Mouse (Mus musculus): Measurements from ENCODE around the gene Tctex1d4. TPM values are rescaled to one million over a fixed set of nuclear protein-coding genes. Genes with fewer than 3 reads are reported as not detected.

Gene Tctex1d4
- total and polyA plus RNA-seq, 2 experiments from 2014 or later: 1.2 to 5.8 TPM

- ATAC-seq (ENCODE audit: low FRiP score) (no peak), DNase-seq (ENCODE audit: low spot score) (no peak)
- Histone ChIP-seq H3K4me1 (ENCODE audit: insufficient read depth, low read length) (no peaks in the 10 kb centered on the region), H3K27ac (ENCODE audit: low read depth, low read length) (no peak overlapping the region), H3K4me3 (ENCODE audit: low read depth, low read length) (no peak overlapping the region), H3K9ac (replicated peaks; ENCODE audit: low read length, poor library complexity, severe bottlenecking) (no peak overlapping the region), H3K27me3 (ENCODE audit: insufficient read depth, low read length) (no peaks in the 10 kb centered on the region), H3K36me3 (ENCODE audit: insufficient read depth, low read length) (peaks cover 48% of the 10 kb centered on the region), H3K4me2 (ENCODE audit: low read depth, low read length, poor library complexity, severe bottlenecking) (no peak overlapping the region), H3K9me3 (ENCODE audit: low read length) (no peaks in the 10 kb centered on the region)
- 57% methylated on average over 1 of the region's 1 CpGs for WGBS
- TF ChIP-seq CTCF (IDR thresholded peaks at IDR 0.05): peak; percentile 31
Observed at GRCm38 (mm10) chr4:117113237-117113636, 13.4 kb upstream of the Tctex1d4 start.

GRCm38 (mm10) chr4:117115592-117115991 lies 11.0 kb upstream of the Tctex1d4 start:
- DNase-seq (ENCODE audit: low spot score) (no peak), ATAC-seq (ENCODE audit: low FRiP score) (no peak)
- no peak for TF ChIP-seq CTCF (IDR thresholded peaks at IDR 0.05)
- no peak overlapping the region for H3K4me2 ChIP-seq (ENCODE audit: low read depth, low read length, poor library complexity, severe bottlenecking)
- no peak overlapping the region for H3K9ac ChIP-seq (replicated peaks; ENCODE audit: low read length, poor library complexity, severe bottlenecking)
- no peaks in the 10 kb centered on the region for H3K27me3 ChIP-seq (ENCODE audit: insufficient read depth, low read length)
- peaks cover 25% of the 10 kb centered on the region for H3K36me3 ChIP-seq (ENCODE audit: insufficient read depth, low read length)
- H3K9me3 ChIP-seq (ENCODE audit: low read length): no peaks in the 10 kb centered on the region
- no peaks in the 10 kb centered on the region for H3K4me1 ChIP-seq (ENCODE audit: insufficient read depth, low read length)
- no peak overlapping the region for H3K27ac ChIP-seq (ENCODE audit: low read depth, low read length)
- no peak overlapping the region for H3K4me3 ChIP-seq (ENCODE audit: low read depth, low read length)
- WGBS: 82% methylated on average over 5 of the region's 5 CpGs

- Histone ChIP-seq H3K27ac (ENCODE audit: low read depth, low read length) (no peak overlapping the region), H3K4me2 (ENCODE audit: low read depth, low read length, poor library complexity, severe bottlenecking) (no peak overlapping the region), H3K27me3 (ENCODE audit: insufficient read depth, low read length) (no peaks in the 10 kb centered on the region), H3K4me3 (ENCODE audit: low read depth, low read length) (no peak overlapping the region), H3K4me1 (ENCODE audit: insufficient read depth, low read length) (no peaks in the 10 kb centered on the region), H3K36me3 (ENCODE audit: insufficient read depth, low read length) (peaks cover 15% of the 10 kb centered on the region; the same call in 1 of the 2 replicates), H3K9ac (replicated peaks; ENCODE audit: low read length, poor library complexity, severe bottlenecking) (no peak overlapping the region), H3K9me3 (ENCODE audit: low read length) (no peaks in the 10 kb centered on the region)
- DNase-seq (ENCODE audit: low spot score): no peak
- no peak for ATAC-seq (ENCODE audit: low FRiP score)
- TF ChIP-seq CTCF (IDR thresholded peaks at IDR 0.05): no peak
- WGBS: 94% methylated on average over 7 of the region's 7 CpGs
Observed at GRCm38 (mm10) chr4:117117931-117118330, 8.7 kb upstream of the Tctex1d4 start.

DNA sequence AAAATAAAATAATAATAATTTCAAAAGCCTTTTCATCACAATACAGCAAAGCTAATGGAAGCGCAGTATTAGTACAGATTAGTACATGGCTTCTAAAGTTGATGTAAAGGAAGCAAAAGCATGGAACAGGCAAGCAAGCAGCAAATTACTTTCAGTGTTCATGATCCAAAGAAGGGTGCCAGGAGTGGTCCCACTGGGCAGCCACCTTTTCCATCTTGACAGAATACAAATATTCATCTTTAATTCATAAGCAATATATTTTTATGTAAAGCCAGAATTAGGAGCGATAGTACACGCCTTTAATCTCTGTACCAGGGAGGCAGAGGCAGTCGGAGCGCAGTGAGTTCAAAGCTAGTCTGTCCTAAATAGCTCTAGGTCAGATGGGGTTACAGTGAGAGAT lies 7.0 kb upstream of the Tctex1d4 start:
- DNase-seq (ENCODE audit: low spot score) (no peak), ATAC-seq (ENCODE audit: low FRiP score) (peak; percentile 5; the same call in 1 of the 2 replicates)
- Histone ChIP-seq H3K9ac (replicated peaks; ENCODE audit: low read length, poor library complexity, severe bottlenecking) (peak overlapping the region; percentile 74), H3K4me2 (ENCODE audit: low read depth, low read length, poor library complexity, severe bottlenecking) (peak overlapping the region; percentile 86), H3K27me3 (ENCODE audit: insufficient read depth, low read length) (no peaks in the 10 kb centered on the region), H3K27ac (ENCODE audit: low read depth, low read length) (peak overlapping the region; percentile 94), H3K9me3 (ENCODE audit: low read length) (no peaks in the 10 kb centered on the region), H3K4me1 (ENCODE audit: insufficient read depth, low read length) (no peaks in the 10 kb centered on the region), H3K4me3 (ENCODE audit: low read depth, low read length) (peak overlapping the region; percentile 57), H3K36me3 (ENCODE audit: insufficient read depth, low read length) (0 out of 2 replicates have a peak, but pooled peaks cover 5% of the 10 kb centered on the region)
- no peak for TF ChIP-seq CTCF (IDR thresholded peaks at IDR 0.05)
- WGBS: 70% methylated on average over 5 of the region's 5 CpGs

DNA sequence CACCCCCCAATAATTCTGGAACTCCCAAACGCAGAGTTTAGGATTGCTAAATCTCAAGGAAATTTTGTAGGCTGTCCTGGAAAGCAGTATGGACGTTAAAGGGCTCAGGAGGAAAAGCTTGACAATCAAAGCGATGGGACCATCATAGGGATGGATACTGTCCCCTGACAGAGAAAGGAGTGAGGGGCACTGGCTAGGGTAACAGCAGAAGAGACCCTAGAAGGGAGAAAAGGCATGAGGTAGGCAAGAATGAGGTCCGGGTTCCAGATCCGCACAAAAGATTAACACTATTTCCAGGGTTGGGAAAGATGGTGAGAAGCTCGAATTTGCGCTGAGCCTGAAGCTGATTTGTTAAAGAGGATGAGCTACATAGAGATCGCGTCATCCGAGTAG lies 6.5 kb upstream of the Tctex1d4 start:
- Histone ChIP-seq H3K4me2 (ENCODE audit: low read depth, low read length, poor library complexity, severe bottlenecking) (peak overlapping the region; percentile 86), H3K9ac (replicated peaks; ENCODE audit: low read length, poor library complexity, severe bottlenecking) (peak overlapping the region; percentile 74), H3K9me3 (ENCODE audit: low read length) (no peaks in the 10 kb centered on the region), H3K4me1 (ENCODE audit: insufficient read depth, low read length) (0 out of 2 replicates have a peak, but pooled peaks cover under 1% of the 10 kb centered on the region), H3K36me3 (ENCODE audit: insufficient read depth, low read length) (0 out of 2 replicates have a peak, but pooled peaks cover 4% of the 10 kb centered on the region), H3K4me3 (ENCODE audit: low read depth, low read length) (peak overlapping the region; percentile 57), H3K27ac (ENCODE audit: low read depth, low read length) (peak overlapping the region; percentile 94), H3K27me3 (ENCODE audit: insufficient read depth, low read length) (no peaks in the 10 kb centered on the region)
- 7% methylated on average over 10 of the region's 10 CpGs for WGBS
- ATAC-seq (ENCODE audit: low FRiP score) (peak; percentile 14; the same call in 1 of the 2 replicates), DNase-seq (ENCODE audit: low spot score) (no peak)
- TF ChIP-seq CTCF (IDR thresholded peaks at IDR 0.05): no peak

- peak overlapping the region; percentile 94 for H3K27ac ChIP-seq (ENCODE audit: low read depth, low read length)
- peak overlapping the region; percentile 74 for H3K9ac ChIP-seq (replicated peaks; ENCODE audit: low read length, poor library complexity, severe bottlenecking)
- H3K27me3 ChIP-seq (ENCODE audit: insufficient read depth, low read length): no peaks in the 10 kb centered on the region
- H3K4me2 ChIP-seq (ENCODE audit: low read depth, low read length, poor library complexity, severe bottlenecking): peak overlapping the region; percentile 86
- H3K9me3 ChIP-seq (ENCODE audit: low read length): no peaks in the 10 kb centered on the region
- TF ChIP-seq CTCF (IDR thresholded peaks at IDR 0.05): peak; percentile 82
- WGBS: under 1% methylated on average over 69 of the region's 69 CpGs
- ATAC-seq (ENCODE audit: low FRiP score): peak; percentile 93
- H3K4me1 ChIP-seq (ENCODE audit: insufficient read depth, low read length): peaks cover 7% of the 10 kb centered on the region; the same call in 1 of the 2 replicates
- peak; percentile 97 for DNase-seq (ENCODE audit: low spot score)
- H3K4me3 ChIP-seq (ENCODE audit: low read depth, low read length): peak overlapping the region; percentile 57
- no peaks in the 10 kb centered on the region for H3K36me3 ChIP-seq (ENCODE audit: insufficient read depth, low read length)
Observed at GRCm38 (mm10) chr4:117120445-117121414, 5.9 kb upstream of the Tctex1d4 start.
